Mouse (Mus musculus) retina, embryonic 14.5 days (tissue): ENCODE data around the gene Kdm2b.

ENCODE experiments used
- DNase-seq: peaks from one replicate; pipeline ENCODE4 v3.0.0-alpha.2; 2015; ENCODE audit warnings: low spot score

Gene Kdm2b

GRCm38 (mm10) chr5:122925534-122925958 lies 64.1 kb downstream of the Kdm2b start:
- peak; percentile 81 for DNase-seq

GRCm38 (mm10) chr5:122923871-122924465 lies 65.7 kb downstream of the Kdm2b start:
- no peak for DNase-seq

GRCm38 (mm10) chr5:122921941-122922340 lies 67.7 kb downstream of the Kdm2b start:
- DNase-seq = no peak

- no peak for DNase-seq
These were observed 69.1 kb downstream of the Kdm2b start for GRCm38 (mm10) chr5:122920557-122920956.

GRCm38 (mm10) chr5:122917982-122918711 lies 71.5 kb downstream of the Kdm2b start:
- no peak for DNase-seq

GRCm38 (mm10) chr5:122916147-122916546 lies 73.5 kb downstream of the Kdm2b start:
- DNase-seq = no peak

GRCm38 (mm10) chr5:122912863-122913262 lies 76.8 kb downstream of the Kdm2b start:
- DNase-seq = no peak

GRCm38 (mm10) chr5:122909481-122909880 lies 80.1 kb downstream of the Kdm2b start:
- DNase-seq = no peak

GRCm38 (mm10) chr5:122908001-122908400 lies 81.6 kb downstream of the Kdm2b start:
- no peak for DNase-seq

GRCm38 (mm10) chr5:122907182-122907581 lies 82.4 kb downstream of the Kdm2b start:
- DNase-seq = no peak

GRCm38 (mm10) chr5:122903165-122903564 lies 86.5 kb downstream of the Kdm2b start:
- no peak for DNase-seq

- no peak for DNase-seq
These were observed 87.4 kb downstream of the Kdm2b start for GRCm38 (mm10) chr5:122902228-122902627.

GRCm38 (mm10) chr5:122901666-122902065 lies 88.0 kb downstream of the Kdm2b start:
- DNase-seq = no peak

GRCm38 (mm10) chr5:122901179-122901578 lies 88.4 kb downstream of the Kdm2b start:
- DNase-seq = peak; percentile 9

- DNase-seq = peak; percentile 20
These were observed 89.0 kb downstream of the Kdm2b start for GRCm38 (mm10) chr5:122900558-122901171.

- DNase-seq = peak; percentile 92
These were observed 89.7 kb downstream of the Kdm2b start for GRCm38 (mm10) chr5:122899777-122900557.

GRCm38 (mm10) chr5:122898963-122899776 lies 90.5 kb downstream of the Kdm2b start:
- peak; percentile 39 for DNase-seq

GRCm38 (mm10) chr5:122898153-122898552 lies 91.5 kb downstream of the Kdm2b start:
- no peak for DNase-seq

- DNase-seq = no peak
These were observed 94.8 kb downstream of the Kdm2b start for GRCm38 (mm10) chr5:122894821-122895220.

GRCm38 (mm10) chr5:122894007-122894637 lies 95.5 kb downstream of the Kdm2b start:
- DNase-seq = peak; percentile 63

GRCm38 (mm10) chr5:122893270-122893669 lies 96.4 kb downstream of the Kdm2b start:
- DNase-seq = no peak
